17 mouse cellular contexts compared by ENCODE assay signal in genomic region chr2:118115647-118116046, GRCm38 (mm10). TPM values are rescaled to one million over a fixed set of nuclear protein-coding genes. Genes with fewer than 3 reads are reported as not detected.
DNase-seq lines count a peak whose midpoint lies in the region; ATAC-seq and TF ChIP-seq lines count a peak whose summit lies in the region.
"Had no signal": no experiment of that assay in that cellular context is flagged by ENCODE, and none has a peak within 500 bp of the region (broad histone marks: within the 10 kb centered on the region; RNA-seq: fewer than 3 reads in every experiment).

No protein-coding gene starts in this region.

- H3K4me2 ChIP-seq in forebrain, embryonic 16.5 days (ENCODE audit: low read length), result peak overlapping the region; percentile 20; the same call in 1 of the 2 replicates
- no peak overlapping the region for H3K4me2 ChIP-seq in forebrain, embryonic 11.5 days (ENCODE audit: low read depth, low read length, severe bottlenecking)
- H3K4me2 ChIP-seq in limb, embryonic 12.5 days, result peak overlapping the region; percentile 68
- H3K4me2 ChIP-seq in limb, embryonic 14.5 days (replicated peaks; ENCODE audit: low read depth, low read length, severe bottlenecking), result peak overlapping the region; percentile 91
- H3K4me2 ChIP-seq: liver, embryonic 11.5 days had no signal

- no peak overlapping the region for H3K9ac ChIP-seq in forebrain, embryonic 16.5 days (replicated peaks; ENCODE audit: low read depth, low read length)
- no peak overlapping the region; the same call in 1 of the 2 replicates for H3K9ac ChIP-seq in forebrain, embryonic 11.5 days (ENCODE audit: low read length)
- no peak overlapping the region for H3K9ac ChIP-seq in limb, embryonic 12.5 days (replicated peaks)
- H3K9ac ChIP-seq in limb, embryonic 14.5 days (ENCODE audit: low read depth, low read length, severe bottlenecking), result no peak overlapping the region

- H3K4me1 ChIP-seq in forebrain, embryonic 16.5 days (replicated peaks; ENCODE audit: control insufficient read depth, insufficient read depth, low read length), result peaks cover 20% of the 10 kb centered on the region
- H3K4me1 ChIP-seq in forebrain, embryonic 11.5 days (replicated peaks; ENCODE audit: control insufficient read depth, insufficient read depth, low read length), result peaks cover 7% of the 10 kb centered on the region; the same call in 1 of the 2 replicates
- H3K4me1 ChIP-seq in limb, embryonic 12.5 days (replicated peaks), result peaks cover 46% of the 10 kb centered on the region
- peaks cover 64% of the 10 kb centered on the region for H3K4me1 ChIP-seq in limb, embryonic 10.5 days
- peaks cover 15% of the 10 kb centered on the region for H3K4me1 ChIP-seq in limb, embryonic 14.5 days (ENCODE audit: control insufficient read depth, insufficient read depth, low read length)

- 0 out of 2 replicates have a peak, but pooled peaks cover 5% of the 10 kb centered on the region for H3K27me3 ChIP-seq in forebrain, embryonic 16.5 days (replicated peaks; ENCODE audit: control insufficient read depth, insufficient read depth, low read length)
- H3K27me3 ChIP-seq in forebrain, embryonic 11.5 days (ENCODE audit: control insufficient read depth, insufficient read depth, low read length), result no peaks in the 10 kb centered on the region
- peaks cover 8% of the 10 kb centered on the region for H3K27me3 ChIP-seq in limb, embryonic 12.5 days
- H3K27me3 ChIP-seq in limb, embryonic 10.5 days (ENCODE audit: low read depth, poor library complexity, severe bottlenecking), result peaks cover 15% of the 10 kb centered on the region
- H3K27me3 ChIP-seq in limb, embryonic 14.5 days (ENCODE audit: control insufficient read depth, insufficient read depth, low read length), result no peaks in the 10 kb centered on the region

- DNase-seq in forebrain, embryonic 11.5 days (ENCODE audit: low spot score), result no peak
- no peak for DNase-seq in limb, embryonic 10.5 days (ENCODE audit: low spot score)
- DNase-seq in 3134 (ENCODE audit: extremely low read depth, insufficient read length, low spot score), result peak; percentile 51
- no peak for DNase-seq in limb, embryonic 14.5 days (ENCODE audit: low spot score)
- no peak for DNase-seq in urinary bladder, postnatal 25 days (ENCODE audit: low spot score)
- no peak for DNase-seq in embryo, embryonic 10.5 days (ENCODE audit: low spot score)
- DNase-seq: heart, adult 2 months; heart, postnatal 36 days; thymus, postnatal 25 days had no signal

- H3K36me3 ChIP-seq in forebrain, embryonic 16.5 days (ENCODE audit: control insufficient read depth, insufficient read depth), result no peaks in the 10 kb centered on the region
- H3K36me3 ChIP-seq in forebrain, embryonic 11.5 days (ENCODE audit: control insufficient read depth, insufficient read depth, low read length), result peaks cover 2% of the 10 kb centered on the region; the same call in 1 of the 2 replicates
- peaks cover 66% of the 10 kb centered on the region for H3K36me3 ChIP-seq in limb, embryonic 12.5 days
- H3K36me3 ChIP-seq in limb, embryonic 10.5 days, result peaks cover 39% of the 10 kb centered on the region
- peaks cover 70% of the 10 kb centered on the region for H3K36me3 ChIP-seq in limb, embryonic 14.5 days (ENCODE audit: control insufficient read depth, insufficient read depth, low read length)

- no peak overlapping the region for H3K27ac ChIP-seq in forebrain, embryonic 16.5 days (ENCODE audit: low read length)
- no peak overlapping the region for H3K27ac ChIP-seq in forebrain, embryonic 11.5 days (ENCODE audit: low read depth, low read length)
- no peak overlapping the region for H3K27ac ChIP-seq in limb, embryonic 12.5 days
- no peak overlapping the region for H3K27ac ChIP-seq in limb, embryonic 10.5 days
- no peak overlapping the region for H3K27ac ChIP-seq in limb, embryonic 14.5 days (replicated peaks; ENCODE audit: low read depth, low read length)
- H3K27ac ChIP-seq: forebrain, embryonic 10.5 days; heart, adult 2 months; left cerebral cortex, adult 2 months; macrophage had no signal

- TF ChIP-seq POLR2A in limb, embryonic 14.5 days (IDR thresholded peaks at IDR 0.05; ENCODE audit: borderline replicate concordance, extremely low read depth, insufficient read depth, insufficient read length), result no peak

- H3K9me3 ChIP-seq in forebrain, embryonic 16.5 days (ENCODE audit: control insufficient read depth, low read length), result no peaks in the 10 kb centered on the region
- no peaks in the 10 kb centered on the region for H3K9me3 ChIP-seq in forebrain, embryonic 11.5 days (ENCODE audit: control insufficient read depth, low read length)
- no peaks in the 10 kb centered on the region for H3K9me3 ChIP-seq in limb, embryonic 12.5 days
- H3K9me3 ChIP-seq in limb, embryonic 10.5 days (replicated peaks), result no peaks in the 10 kb centered on the region
- H3K9me3 ChIP-seq in limb, embryonic 14.5 days (ENCODE audit: control insufficient read depth, low read length), result no peaks in the 10 kb centered on the region

- WGBS in forebrain, embryonic 16.5 days, result 82% methylated on average over 7 of the region's 7 CpGs
- WGBS in forebrain, embryonic 11.5 days, result 85% methylated on average over 7 of the region's 7 CpGs
- 72% methylated on average over 7 of the region's 7 CpGs for WGBS in limb, embryonic 12.5 days
- WGBS in limb, embryonic 10.5 days, result 84% methylated on average over 7 of the region's 7 CpGs
- WGBS in limb, embryonic 14.5 days, result 71% methylated on average over 7 of the region's 7 CpGs

- H3K4me3 ChIP-seq in forebrain, embryonic 16.5 days (replicated peaks; ENCODE audit: low read length), result no peak overlapping the region
- H3K4me3 ChIP-seq in forebrain, embryonic 11.5 days (ENCODE audit: low read depth, low read length), result no peak overlapping the region
- no peak overlapping the region for H3K4me3 ChIP-seq in limb, embryonic 12.5 days (replicated peaks)
- no peak overlapping the region for H3K4me3 ChIP-seq in limb, embryonic 10.5 days
- no peak overlapping the region for H3K4me3 ChIP-seq in limb, embryonic 14.5 days (replicated peaks; ENCODE audit: low read length)
- H3K4me3 ChIP-seq: forebrain, embryonic 10.5 days; heart, adult 2 months; left cerebral cortex, adult 2 months had no signal

- no peak for ATAC-seq in forebrain, embryonic 16.5 days
- ATAC-seq in forebrain, embryonic 11.5 days (replicated peaks; ENCODE audit: low FRiP score), result no peak
- no peak for ATAC-seq in limb, embryonic 12.5 days (ENCODE audit: insufficient number of reproducible peaks, insufficient read depth, low FRiP score, low TSS enrichment, low read depth)
- no peak for ATAC-seq in limb, embryonic 14.5 days (ENCODE audit: low FRiP score, low read depth)
- ATAC-seq: inflammation-experienced regulatory T-cells, adult 6 months; midbrain, embryonic 16.5 days had no signal

RNA-seq across cellular contexts. Expression of gene Thbs1, which starts 4.0 kb away (rescaled TPM):
- polyA plus RNA-seq in forebrain, embryonic 16.5 days (2015; fragmentation: Nextera tagmentation; extraction: Ambion mirVana), result 11.5 and 17.3 TPM in 2 replicates
- 61.2 and 63.4 TPM in 2 replicates for polyA plus RNA-seq in forebrain, embryonic 11.5 days (2014; fragmentation: Nextera tagmentation; extraction: Ambion mirVana)
- 56.8 and 71.9 TPM in 2 replicates for polyA plus RNA-seq in limb, embryonic 12.5 days (2016; fragmentation: Nextera tagmentation; extraction: Ambion mirVana)
- 13.2 and 22.8 TPM in 2 replicates for polyA plus RNA-seq in limb, embryonic 10.5 days (2016; fragmentation: Nextera tagmentation; extraction: Ambion mirVana)
- 86.2 and 103 TPM in 2 replicates for polyA plus RNA-seq in limb, embryonic 14.5 days (2012; rRNA removed)
- 99.4 and 108 TPM in 2 replicates for polyA plus RNA-seq in limb, embryonic 14.5 days (2014; fragmentation: Nextera tagmentation; extraction: Ambion mirVana)
